Mouse (Mus musculus): ENCODE measurements around the gene Slc34a2.

Slc34a2 gene

DNA sequence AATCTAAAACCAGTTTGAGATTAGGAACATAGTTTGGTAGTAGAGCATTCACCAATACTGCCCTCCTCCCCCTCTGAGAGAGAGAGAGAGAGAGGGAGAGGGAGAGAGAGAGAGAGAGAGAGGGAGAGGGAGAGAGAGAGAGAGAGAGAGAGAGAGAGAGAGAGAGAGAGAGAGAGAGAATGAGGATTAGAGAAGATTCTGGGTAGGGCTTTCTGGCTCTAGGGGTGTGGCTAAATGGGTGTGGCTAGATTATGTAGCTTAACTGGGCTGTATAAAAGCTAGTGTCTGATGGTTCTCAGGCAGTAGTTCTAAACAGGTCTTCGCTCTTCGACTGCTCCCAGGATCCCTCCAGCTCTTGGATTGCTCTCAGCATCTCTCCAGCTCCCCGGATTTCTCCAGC, at the start of gene Slc34a2:
Slc34a2 (plus strand) TSS at position 301 of the 400 bp plus-strand sequence.
- DNase-seq (ENCODE audit: extremely low read depth, insufficient read length, low spot score): no peak

DNA sequence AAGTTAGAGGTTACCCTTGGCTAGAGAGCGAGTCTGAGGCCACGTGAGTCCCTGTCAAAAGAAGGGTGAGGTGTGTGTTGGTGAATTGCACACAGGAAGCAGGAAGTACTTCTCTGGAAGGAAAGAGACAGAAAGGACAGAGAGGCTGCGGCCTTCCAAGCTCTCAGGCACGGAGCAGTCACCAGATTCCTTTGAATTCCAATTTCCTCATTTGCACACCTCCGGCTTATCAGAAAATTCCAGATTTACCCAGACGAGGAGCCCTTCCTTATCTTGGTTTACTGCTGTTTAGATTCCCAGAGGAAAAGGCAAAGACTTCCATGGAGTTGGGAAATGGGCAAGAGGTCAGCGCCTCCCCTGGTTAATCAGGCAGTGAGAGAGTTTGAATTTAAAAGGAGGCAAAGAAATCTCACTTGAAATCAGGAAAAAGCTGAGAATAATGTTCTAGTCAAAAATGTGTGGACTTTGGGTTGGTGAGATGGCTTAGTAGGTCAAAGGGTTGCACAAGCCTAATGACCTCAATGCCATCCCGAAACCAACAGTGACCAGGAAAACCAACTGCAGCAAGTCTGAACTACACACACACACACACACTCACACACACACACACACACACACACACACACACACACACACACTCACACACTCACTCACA, 47.1 kb upstream of the Slc34a2 start:
- no peak for DNase-seq (ENCODE audit: extremely low read depth, insufficient read length, low spot score)

DNA sequence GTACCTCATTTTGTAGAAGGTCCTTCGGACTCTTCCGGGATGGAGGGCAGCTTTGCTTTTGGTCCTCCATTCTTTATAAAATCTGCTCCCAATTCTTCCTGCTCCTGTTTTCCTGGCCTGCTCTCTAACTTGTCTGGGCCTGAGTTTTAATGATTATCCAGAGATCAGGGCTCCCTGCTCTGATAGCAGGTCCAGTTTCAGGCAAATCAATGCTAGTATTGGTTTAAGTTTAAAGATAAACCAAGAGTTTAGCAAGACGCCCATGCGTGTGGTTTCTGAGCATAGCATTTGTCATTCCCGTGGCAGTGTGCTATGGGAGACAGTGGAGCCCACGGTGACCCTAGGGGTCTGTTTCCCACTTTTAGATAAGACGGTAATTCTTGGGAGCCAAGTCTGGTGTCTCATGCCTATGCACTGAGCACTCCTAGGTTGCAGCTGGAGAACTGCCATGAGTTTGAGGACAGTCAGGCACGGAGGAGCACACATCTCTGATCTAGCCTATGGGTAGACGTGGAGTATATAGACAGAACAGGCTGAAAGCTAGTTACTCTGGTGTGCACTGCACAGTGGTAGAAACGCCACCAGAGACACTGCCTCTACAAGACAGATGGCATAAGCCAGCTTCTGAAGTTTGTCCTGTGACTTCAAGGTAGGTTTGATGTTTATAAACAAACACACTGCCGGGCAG, 45.5 kb upstream of the Slc34a2 start:
- DNase-seq (ENCODE audit: extremely low read depth, insufficient read length, low spot score): no peak

DNA sequence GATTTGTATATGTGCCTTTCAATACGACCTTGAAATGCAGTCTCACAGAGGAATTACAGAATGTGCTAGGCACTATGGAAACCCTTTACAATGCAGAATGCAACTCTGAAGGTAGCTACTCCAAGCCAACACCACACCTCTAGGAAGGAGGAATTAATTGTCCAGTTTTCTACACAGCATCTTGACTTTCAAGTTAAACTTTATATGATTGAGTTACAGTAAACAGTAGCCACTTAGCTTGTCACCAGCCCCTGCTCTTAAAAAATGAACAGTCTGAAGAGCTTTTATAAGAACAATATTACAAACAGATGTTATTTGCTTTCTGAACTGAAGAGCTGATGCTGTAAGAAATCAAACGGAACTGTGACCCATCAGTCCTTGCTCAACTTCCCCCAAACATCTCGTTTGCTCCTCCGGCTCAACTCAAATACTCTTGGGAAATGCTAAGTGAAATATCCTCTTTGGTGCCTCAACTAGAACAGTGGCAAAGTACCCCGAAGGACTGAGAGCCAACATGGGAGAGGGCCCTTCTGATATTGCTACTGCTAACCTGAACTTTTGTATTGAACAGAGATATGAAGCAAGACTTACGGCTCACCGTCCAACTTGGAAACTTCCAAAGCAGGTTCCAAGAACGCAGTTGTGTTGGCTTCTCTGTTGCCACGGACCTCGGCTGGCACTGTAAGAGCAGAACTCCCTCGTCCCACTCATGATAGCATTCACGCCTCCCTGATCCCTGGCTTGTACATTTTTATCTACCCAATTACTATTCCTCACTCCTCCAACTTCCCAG, 44.2 kb upstream of the Slc34a2 start:
- DNase-seq (ENCODE audit: extremely low read depth, insufficient read length, low spot score): no peak

DNA sequence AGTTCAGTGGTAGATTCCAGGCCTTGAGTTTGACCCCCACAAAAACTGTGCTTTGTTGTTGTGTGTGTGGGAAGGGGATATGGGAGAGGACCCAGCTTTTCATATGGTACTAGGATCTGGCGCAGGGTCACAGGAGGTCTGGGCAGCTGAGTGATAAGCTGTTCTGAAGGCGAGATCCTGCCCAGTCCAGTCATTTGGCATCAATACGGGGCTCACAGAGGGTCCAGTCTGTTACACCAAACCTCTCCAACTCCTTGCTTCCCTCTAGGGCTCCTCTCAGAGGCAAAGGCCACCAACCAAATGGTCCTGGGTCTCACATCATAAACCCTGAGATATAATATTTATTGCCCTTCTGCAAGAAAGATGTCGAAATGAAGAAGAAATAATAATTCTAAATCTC, 42.4 kb upstream of the Slc34a2 start:
- DNase-seq (ENCODE audit: extremely low read depth, insufficient read length, low spot score): no peak

DNA sequence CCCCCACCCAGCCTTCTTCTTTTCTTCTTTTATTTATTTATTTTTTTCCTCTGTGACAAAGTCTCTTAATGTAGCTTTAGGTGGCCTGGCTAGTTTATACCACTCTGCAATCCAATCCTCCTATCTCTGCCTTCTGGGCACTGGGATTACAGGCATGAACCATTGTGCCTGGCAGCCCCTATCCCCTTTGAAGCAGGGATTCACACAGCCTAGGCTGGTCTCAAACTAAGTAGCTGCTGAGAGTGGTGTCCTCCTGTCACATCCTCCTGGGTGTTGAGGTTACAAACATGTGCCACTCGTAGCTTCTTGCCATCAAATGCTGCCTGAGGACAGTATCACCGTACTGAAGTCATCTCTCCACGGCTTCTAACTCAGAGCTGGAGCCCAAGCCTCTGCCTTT, 41.7 kb upstream of the Slc34a2 start:
- no peak for DNase-seq (ENCODE audit: extremely low read depth, insufficient read length, low spot score)

DNA sequence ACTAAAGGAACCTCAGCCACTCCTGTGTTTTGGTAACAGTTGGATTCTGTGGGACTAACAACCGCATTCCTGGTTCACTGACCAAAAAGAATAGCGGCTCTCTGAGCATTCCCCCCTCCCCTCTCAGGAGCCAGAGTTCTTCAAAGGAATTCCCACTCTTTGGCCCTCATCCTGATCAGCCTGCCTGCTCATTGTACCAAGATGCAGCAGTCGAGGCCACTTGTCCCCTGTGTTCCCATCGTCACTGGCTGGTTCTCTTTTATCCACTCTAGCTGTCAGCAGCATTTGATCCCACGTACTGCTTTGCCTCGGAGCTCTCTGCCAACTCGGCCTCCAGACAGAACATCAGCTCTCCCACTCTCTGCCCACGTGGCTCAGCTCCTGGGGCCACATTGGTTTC, 41.3 kb upstream of the Slc34a2 start:
- no peak for DNase-seq (ENCODE audit: extremely low read depth, insufficient read length, low spot score)

DNA sequence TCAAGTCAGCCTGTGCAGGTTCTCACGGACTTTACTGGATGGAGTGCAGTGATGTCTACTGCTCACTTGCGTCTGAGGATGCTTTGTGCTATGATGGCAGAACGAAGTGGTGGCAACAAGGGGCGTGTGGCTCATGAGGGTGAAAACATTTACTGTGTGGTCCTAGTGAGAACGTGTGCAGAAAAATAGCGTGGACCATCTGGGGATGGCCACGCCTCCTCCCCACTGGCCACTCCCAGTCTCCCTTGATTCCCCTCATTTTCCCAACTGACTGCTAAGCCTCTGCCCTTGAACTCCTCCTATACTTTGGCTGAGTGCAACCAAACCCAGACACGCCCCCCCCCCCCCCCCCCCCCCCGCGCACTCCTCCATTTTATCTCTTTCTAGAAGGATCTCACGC, 40.8 kb upstream of the Slc34a2 start:
- DNase-seq (ENCODE audit: extremely low read depth, insufficient read length, low spot score): no peak

DNA sequence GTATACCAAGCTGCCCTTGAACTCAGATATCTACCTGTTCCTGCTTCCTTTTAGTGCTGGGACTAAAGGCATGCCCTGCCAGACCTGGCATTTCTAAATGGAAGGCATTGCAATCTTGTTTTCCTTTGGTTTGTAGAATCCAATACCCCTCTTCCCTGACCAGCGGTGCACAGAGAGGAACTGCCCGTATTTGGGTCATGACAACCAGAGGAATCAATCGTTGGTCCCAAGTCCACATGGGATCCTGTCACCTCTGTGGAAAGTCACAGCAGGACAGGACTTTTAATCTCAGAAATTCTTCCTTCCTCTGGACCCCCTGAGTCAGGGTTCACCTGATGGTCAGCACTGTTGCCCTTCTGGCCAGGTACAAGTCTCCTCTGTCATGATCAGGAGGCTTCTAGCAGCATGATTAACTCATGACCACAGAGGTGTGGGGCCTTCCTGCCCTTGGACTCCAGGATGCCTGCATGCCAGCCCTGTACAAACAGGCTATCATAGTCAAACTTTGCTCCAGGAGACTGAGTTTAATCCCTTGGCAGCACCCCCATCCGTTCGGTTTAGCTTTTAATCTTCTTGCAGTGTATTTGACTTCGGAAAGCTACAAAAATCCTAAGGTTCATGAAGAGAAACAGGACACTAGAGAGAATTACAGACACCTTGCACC, 39.7 kb upstream of the Slc34a2 start:
- no peak for DNase-seq (ENCODE audit: extremely low read depth, insufficient read length, low spot score)

DNA sequence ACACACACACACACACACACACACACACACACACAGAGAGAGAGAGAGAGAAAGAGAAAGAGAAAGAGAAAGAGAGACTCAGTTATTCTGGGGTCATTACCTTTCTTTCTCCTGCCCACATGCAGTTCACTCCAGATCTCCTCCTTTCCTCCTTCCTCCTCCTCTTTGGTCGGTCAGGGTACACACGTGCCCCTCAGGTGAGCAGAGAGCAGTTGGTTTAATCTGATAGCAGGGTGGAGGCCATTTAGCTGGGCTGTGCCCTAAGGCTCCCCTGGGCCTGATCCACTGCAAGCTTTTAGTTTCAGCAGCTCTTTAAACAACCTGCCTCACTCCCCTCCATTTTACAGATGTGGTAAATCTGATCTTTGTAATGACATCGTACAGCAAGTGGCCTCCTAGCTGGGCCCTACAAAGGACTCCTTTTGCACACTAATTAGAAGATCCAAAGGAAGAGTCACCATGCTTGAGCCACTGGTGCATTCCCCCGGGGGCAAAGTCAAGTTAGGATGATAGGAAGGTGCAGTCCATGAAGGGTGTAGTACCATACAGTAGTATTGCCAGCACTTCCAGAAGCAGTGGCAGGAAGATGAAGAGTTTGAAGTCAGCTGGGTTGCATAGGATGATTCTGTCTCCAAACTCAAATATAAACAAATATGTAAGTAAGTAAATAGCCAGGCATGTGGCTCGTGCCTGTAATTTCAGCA, 37.6 kb upstream of the Slc34a2 start:
- DNase-seq (ENCODE audit: extremely low read depth, insufficient read length, low spot score): no peak

DNA sequence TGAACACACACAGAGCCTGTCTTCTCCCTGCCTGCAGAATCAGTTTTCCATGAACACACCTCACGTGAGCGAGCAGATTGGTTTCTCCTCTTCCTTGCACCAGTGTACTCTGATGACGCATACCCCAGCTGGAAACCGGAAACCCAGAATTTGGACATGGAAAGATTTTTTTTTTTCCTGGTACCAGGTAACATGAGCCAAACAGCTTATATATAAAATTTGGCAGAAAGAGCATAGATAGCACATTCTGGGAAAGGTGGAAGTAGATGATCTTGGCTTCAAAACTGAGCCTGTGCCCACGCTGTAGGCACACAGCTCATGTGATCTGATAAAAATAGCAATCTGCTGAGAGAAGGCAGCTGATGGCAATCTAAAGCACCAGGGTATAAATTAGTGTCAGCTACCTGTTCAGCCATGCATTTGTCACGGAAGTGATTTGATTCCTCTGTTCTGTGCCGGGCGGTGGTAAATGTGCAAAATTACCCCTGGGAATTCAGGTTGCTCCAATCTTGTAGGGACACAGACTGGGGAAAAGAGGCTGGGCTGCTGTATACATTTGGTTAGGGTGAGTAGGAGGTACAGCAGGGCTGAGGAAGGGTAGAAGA, 35.2 kb upstream of the Slc34a2 start:
- DNase-seq (ENCODE audit: extremely low read depth, insufficient read length, low spot score): no peak

DNA sequence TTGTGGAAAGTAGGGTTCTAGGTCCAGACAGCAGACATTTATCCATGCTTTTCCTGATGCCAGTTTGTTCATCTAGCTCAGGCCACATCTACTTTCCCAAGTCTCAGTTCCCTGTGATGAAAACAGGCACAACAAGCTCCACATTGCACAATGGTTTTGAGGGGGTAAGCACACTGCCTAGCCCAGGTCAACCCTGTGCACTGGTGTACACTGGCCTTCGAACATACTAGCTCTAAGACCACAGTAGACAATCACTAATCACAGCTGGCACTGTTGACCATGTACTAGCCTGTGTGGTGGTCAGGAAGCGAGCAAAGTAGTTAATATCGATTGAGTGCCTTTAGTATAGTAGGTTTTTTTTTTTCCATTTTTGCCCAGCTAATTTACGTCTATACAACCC, 34.4 kb upstream of the Slc34a2 start:
- no peak for DNase-seq (ENCODE audit: extremely low read depth, insufficient read length, low spot score)

DNA sequence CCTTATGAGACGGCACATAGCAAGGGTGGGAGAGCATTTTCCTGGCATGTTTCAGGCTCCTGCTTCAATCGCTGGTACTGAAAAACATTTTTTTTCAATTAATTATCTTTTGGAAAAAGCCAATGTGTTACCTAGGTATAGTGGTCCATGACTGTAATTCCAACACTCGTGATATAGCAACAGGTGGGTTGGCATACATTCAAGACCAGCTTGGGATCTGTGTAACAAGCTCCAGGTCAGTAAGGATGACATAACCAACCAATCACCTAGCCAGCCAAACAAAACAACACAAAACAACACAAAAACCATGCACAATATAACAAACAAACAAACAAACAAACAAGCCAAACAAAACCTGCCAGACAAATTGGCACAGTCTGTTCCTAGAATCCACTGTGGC, 33.9 kb upstream of the Slc34a2 start:
- DNase-seq (ENCODE audit: extremely low read depth, insufficient read length, low spot score): no peak

DNA sequence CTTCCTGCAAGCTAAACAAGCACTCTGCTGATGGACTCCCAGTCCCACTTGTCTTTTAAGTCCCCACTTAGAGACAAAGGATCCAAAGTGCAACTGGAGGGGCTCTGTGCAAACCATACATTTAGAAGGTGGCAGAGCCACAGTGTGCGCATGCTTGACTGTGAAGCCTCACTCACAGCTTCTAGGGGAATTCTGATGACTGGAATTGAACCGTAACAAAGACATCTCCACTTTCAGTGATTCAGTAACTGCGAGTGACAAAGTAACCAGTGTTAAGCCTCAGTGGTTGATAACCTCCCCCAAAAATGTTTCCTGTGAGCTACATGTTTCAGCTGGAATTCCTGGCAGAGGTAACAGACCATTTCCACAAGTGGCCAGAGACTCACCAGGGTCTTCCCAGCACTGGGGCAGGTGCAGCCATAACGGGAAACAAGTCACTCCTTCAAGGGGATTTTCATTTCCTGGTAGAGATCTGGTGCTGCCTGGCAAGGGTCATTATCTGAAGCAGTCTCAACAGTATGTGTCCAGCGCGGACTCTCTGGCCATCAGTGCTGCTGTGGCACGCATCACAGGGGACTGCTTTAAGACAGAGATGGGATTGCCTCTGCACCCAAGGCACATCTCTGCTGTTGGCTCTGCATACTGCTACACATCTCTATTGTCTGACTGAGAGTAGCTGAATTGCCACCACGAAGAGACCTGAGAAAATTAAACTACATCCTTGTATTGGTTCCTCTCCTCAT, 28.7 kb upstream of the Slc34a2 start:
- no peak for DNase-seq (ENCODE audit: extremely low read depth, insufficient read length, low spot score)

DNA sequence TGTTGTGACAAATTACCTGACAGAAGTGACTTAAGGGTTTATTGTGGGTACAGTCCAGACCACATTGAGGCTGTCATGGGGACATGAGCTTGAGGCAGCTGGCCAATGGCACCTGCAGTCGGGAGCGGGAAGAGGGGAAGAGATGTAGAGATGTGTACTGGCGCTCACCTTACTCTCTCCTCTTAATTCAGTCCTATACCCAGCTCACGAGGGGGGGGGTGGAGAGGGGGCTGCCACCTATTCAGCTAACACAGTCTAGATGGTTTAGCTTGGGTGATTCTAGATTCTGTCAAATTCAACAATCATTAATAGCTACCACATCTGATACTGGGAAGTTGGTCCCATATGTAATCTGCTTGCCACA, 28.1 kb upstream of the Slc34a2 start:
- no peak for DNase-seq (ENCODE audit: extremely low read depth, insufficient read length, low spot score)

DNA sequence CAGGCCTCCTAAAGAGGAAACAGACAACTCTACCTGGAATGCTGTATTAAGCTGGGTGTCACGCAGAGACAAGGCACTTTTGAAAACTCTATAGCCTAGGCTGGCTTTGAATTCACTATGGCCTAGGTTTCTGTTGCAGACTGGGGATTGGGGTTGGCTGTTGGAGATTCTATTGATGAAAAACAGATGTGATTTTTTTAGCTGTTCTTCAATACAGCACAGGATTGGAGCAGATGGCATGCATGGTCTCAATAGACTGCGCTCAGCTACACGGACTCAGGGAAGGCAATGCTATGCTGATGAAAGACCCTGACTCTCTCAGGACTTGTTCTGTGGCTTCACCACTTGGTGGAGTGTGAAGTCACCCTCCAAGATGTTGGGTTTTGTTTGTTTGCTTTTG, 26.6 kb upstream of the Slc34a2 start:
- no peak for DNase-seq (ENCODE audit: extremely low read depth, insufficient read length, low spot score)

DNA sequence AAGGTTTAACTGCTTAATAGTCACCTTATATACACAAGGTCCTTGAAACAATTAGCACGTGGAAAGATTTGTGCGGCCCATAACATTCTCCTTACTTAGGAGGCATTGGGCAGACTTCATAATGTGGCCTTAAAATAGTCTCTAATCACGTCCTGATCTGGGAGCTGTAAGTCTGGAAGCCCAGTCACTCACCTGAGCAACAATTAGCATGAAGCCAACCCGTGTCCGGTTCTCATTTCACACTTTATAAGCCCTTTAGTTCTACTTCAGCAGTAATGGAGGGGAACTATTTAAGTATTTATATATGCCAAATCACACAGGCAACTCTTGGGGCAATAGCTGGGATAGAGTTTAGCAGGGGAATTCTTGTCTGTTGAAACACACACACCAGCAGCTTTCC, 21.3 kb upstream of the Slc34a2 start:
- no peak for DNase-seq (ENCODE audit: extremely low read depth, insufficient read length, low spot score)

DNA sequence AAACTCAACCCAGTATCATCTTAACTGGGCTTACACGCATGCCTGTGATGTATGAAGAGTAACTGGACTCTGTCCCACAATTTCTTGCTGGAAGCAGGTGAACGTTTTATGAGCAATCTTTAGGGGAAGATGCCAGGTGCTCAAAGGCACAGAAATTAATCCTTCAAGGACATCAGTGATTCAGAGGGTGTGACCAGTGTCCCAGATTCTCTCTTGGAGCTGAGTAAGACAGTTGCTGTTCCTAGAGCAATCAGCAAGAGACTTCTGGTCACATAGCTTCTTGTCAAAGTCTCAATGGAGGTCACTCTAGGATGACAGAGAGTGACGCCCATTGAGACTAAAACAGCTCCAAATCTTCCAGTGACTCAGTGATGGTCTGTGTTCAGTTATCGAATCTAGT, 19.6 kb upstream of the Slc34a2 start:
- no peak for DNase-seq (ENCODE audit: extremely low read depth, insufficient read length, low spot score)

DNA sequence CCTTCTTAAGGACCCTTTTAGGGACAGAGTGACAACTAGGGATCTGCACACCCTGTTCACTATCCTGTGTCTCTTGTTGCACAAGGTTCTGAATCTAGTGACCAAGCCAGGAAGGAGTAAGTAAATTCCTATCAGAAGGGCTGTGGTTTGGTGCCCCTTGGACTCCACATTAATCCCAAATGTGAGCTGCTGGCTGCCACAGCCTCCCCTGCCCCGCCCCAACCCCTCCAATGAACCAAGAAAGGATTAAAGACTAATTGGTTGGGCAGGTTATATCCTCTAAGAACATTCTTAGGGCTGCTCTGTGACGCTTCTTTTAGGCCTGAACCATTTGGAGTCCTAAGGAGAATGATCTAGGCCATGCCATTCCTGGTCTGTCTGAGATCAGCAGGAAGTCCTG, 14.4 kb upstream of the Slc34a2 start:
- no peak for DNase-seq (ENCODE audit: extremely low read depth, insufficient read length, low spot score)

DNA sequence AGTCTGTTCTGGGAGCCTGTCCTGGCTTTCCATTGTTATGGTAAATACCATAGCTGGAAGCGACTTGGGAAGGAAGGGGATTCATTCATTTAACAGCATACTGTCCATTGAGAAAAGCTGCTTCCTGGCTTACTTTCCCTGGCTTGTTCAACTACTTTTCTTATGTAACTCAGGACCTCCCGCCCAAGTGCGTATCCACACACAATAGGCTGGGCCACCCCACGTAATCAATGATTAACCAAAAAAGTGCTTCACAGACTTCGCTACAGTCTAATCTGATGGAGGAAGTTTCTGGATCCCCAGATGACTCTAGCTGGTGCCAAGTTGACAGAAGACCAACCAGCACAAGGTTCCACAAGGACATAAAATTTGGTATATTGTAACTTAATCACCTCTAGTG, 14.0 kb upstream of the Slc34a2 start:
- DNase-seq (ENCODE audit: extremely low read depth, insufficient read length, low spot score): no peak

Data from 3134 (cell line).